Mouse (Mus musculus): ENCODE data around the gene Ints3. TPM values are rescaled to one million over a fixed set of nuclear protein-coding genes. Genes with fewer than 3 reads are reported as not detected.

The Ints3 gene
- polyA plus RNA-seq, 1 experiment from 2014 or later = 29.4 TPM

GRCm38 (mm10) chr3:90386817-90387216 lies 46.6 kb downstream of the Ints3 start:
- Histone ChIP-seq H3K27ac (no peak overlapping the region), H3K36me3 (peaks cover 40% of the 10 kb centered on the region), H3K4me1 (peaks cover 41% of the 10 kb centered on the region), H3K9me3 (no peaks in the 10 kb centered on the region), H3K9ac (peak overlapping the region; percentile 89; the same call in 1 of the 2 replicates), H3K27me3 (no peaks in the 10 kb centered on the region), H3K4me3 (no peak overlapping the region), H3K4me2 (replicated peaks) (peak overlapping the region; percentile 90)
- no peak for ATAC-seq (ENCODE audit: low FRiP score, low read depth)
- 93% methylated on average over 10 of the region's 10 CpGs for WGBS

DNA sequence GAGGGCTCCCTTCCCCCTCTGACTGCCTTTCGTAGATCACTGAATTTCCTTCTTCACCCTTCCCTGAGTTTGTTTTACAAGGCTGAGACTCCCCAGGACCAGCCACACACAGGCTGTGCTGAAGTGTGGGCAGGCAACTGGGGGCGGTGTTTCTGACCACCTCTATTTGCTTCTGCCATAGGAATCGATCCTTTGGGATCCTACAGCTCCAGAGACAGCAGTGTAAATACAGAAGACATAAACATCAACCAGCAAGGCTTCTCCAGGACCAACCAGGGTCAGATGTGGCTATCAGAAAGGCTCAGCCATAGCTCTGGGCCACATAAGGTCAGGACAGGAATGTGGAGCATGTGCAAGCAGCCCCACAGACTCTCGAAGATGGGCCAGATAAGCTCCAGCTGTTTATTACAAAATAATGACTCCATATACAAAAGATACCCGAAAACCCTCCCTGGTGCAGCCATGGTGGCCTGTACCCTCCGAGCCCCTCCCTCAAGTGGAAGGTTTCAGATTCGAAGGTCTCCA lies 48.5 kb downstream of the Ints3 start:
- H3K36me3 ChIP-seq = peaks cover 32% of the 10 kb centered on the region
- H3K9ac ChIP-seq = no peak overlapping the region
- H3K27me3 ChIP-seq = no peaks in the 10 kb centered on the region
- whole genome bisulfite sequencing = 69% methylated on average over 7 of the region's 7 CpGs
- no peak overlapping the region for H3K27ac ChIP-seq
- no peaks in the 10 kb centered on the region for H3K9me3 ChIP-seq
- H3K4me2 ChIP-seq (replicated peaks) = no peak overlapping the region
- ATAC-seq (ENCODE audit: low FRiP score, low read depth) = no peak
- H3K4me3 ChIP-seq = no peak overlapping the region
- peaks cover 25% of the 10 kb centered on the region for H3K4me1 ChIP-seq

GRCm38 (mm10) chr3:90383690-90384089 lies 49.7 kb downstream of the Ints3 start:
- Histone ChIP-seq H3K4me3 (no peak overlapping the region), H3K36me3 (peaks cover 32% of the 10 kb centered on the region), H3K4me1 (peaks cover 20% of the 10 kb centered on the region), H3K9me3 (no peaks in the 10 kb centered on the region), H3K27me3 (no peaks in the 10 kb centered on the region), H3K9ac (no peak overlapping the region), H3K4me2 (replicated peaks) (no peak overlapping the region), H3K27ac (no peak overlapping the region)
- ATAC-seq (ENCODE audit: low FRiP score, low read depth) = no peak
- 90% methylated on average over 4 of the region's 4 CpGs for WGBS

DNA sequence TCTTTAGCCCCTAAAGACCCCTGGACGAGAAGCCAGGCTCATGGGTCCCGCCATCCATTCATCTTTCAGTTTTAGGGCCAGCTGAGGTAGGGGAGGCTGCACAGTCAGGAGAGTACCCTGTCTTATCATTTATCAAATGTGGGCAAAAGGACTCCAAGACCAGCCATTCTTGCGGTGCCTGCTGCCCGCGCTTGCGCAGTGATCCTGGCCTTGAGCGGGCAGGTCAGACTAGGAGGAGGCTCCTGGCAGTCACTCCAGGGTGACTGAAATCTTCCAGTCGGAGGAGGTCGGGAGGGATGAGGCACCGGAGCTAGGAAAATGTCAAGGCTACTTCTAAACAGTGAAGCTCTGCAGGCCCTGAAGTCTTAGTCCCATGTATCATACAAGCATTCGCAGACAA lies 51.7 kb downstream of the Ints3 start:
- Histone ChIP-seq H3K4me1 (peaks cover under 1% of the 10 kb centered on the region), H3K9ac (no peak overlapping the region), H3K36me3 (peaks cover 28% of the 10 kb centered on the region), H3K27ac (no peak overlapping the region), H3K4me3 (no peak overlapping the region), H3K4me2 (replicated peaks) (no peak overlapping the region), H3K9me3 (no peaks in the 10 kb centered on the region), H3K27me3 (no peaks in the 10 kb centered on the region)
- no peak for ATAC-seq (ENCODE audit: low FRiP score, low read depth)
- WGBS = 76% methylated on average over 11 of the region's 11 CpGs

- Histone ChIP-seq H3K4me1 (0 out of 2 replicates have a peak, but pooled peaks cover 3% of the 10 kb centered on the region), H3K4me3 (no peak overlapping the region), H3K4me2 (replicated peaks) (no peak overlapping the region), H3K36me3 (no peaks in the 10 kb centered on the region), H3K9me3 (no peaks in the 10 kb centered on the region), H3K27ac (no peak overlapping the region), H3K27me3 (no peaks in the 10 kb centered on the region), H3K9ac (no peak overlapping the region)
- no peak for ATAC-seq (ENCODE audit: low FRiP score, low read depth)
- WGBS = 89% methylated on average over 5 of the region's 5 CpGs
Measured at GRCm38 (mm10) chr3:90378496-90378895, 54.9 kb downstream of the Ints3 start.

GRCm38 (mm10) chr3:90376247-90376585 lies 57.2 kb downstream of the Ints3 start:
- Histone ChIP-seq H3K4me3 (no peak overlapping the region), H3K27me3 (no peaks in the 10 kb centered on the region), H3K4me2 (replicated peaks) (no peak overlapping the region), H3K36me3 (no peaks in the 10 kb centered on the region), H3K9ac (no peak overlapping the region), H3K9me3 (no peaks in the 10 kb centered on the region), H3K4me1 (0 out of 2 replicates have a peak, but pooled peaks cover 3% of the 10 kb centered on the region), H3K27ac (no peak overlapping the region)
- 82% methylated on average over 1 of the region's 1 CpGs for WGBS
- no peak for ATAC-seq (ENCODE audit: low FRiP score, low read depth)

DNA sequence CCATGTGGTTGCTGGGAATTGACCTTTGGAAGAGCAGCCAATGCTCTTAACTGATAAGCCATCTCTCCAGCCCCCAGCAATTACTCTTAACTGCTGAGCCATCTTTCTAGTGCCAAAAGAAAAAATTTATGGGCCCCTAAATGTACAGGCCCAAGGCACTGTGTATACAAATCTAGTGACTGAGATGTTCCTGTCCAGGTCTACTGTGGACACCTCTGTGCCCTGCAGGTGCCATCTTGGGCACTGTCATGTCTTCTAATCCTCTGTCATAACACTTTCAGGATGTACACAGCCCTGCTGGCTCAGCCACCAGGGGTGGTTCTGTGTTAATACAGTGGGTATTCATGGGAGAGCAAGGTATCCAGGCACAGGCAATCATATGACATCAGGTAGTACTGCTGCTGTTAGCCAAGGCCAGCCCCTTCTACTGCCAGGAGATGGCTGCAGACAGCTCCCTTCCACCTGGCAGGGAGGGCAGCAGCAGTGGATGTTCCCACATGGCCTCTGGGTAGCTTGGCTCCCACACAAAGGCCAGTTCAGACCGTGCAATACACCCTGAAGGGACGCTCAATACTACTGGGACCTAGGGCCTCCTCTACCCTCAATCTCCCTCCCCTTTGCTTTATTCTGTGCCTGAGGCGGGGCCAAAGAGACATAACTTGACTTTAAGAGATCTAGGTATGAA lies 57.7 kb downstream of the Ints3 start:
- no peaks in the 10 kb centered on the region for H3K36me3 ChIP-seq
- 0 out of 2 replicates have a peak, but pooled peaks cover 3% of the 10 kb centered on the region for H3K4me1 ChIP-seq
- no peaks in the 10 kb centered on the region for H3K9me3 ChIP-seq
- 69% methylated on average over 3 of the region's 3 CpGs for WGBS
- ATAC-seq (ENCODE audit: low FRiP score, low read depth) = no peak
- H3K27me3 ChIP-seq = no peaks in the 10 kb centered on the region
- H3K4me2 ChIP-seq (replicated peaks) = no peak overlapping the region
- no peak overlapping the region for H3K9ac ChIP-seq
- no peak overlapping the region for H3K27ac ChIP-seq
- H3K4me3 ChIP-seq = no peak overlapping the region

GRCm38 (mm10) chr3:90374368-90374767 lies 59.1 kb downstream of the Ints3 start:
- 75% methylated on average over 4 of the region's 4 CpGs for WGBS
- no peak overlapping the region for H3K27ac ChIP-seq
- no peaks in the 10 kb centered on the region for H3K36me3 ChIP-seq
- ATAC-seq (ENCODE audit: low FRiP score, low read depth) = no peak
- 0 out of 2 replicates have a peak, but pooled peaks cover 3% of the 10 kb centered on the region for H3K4me1 ChIP-seq
- H3K9ac ChIP-seq = 0 out of 2 replicates have a peak overlapping the region, but pooled peaks have one; percentile 19
- H3K27me3 ChIP-seq = no peaks in the 10 kb centered on the region
- H3K9me3 ChIP-seq = no peaks in the 10 kb centered on the region
- no peak overlapping the region for H3K4me3 ChIP-seq
- H3K4me2 ChIP-seq (replicated peaks) = no peak overlapping the region

GRCm38 (mm10) chr3:90373432-90374028 lies 59.9 kb downstream of the Ints3 start:
- WGBS = 25% methylated on average over 4 of the region's 4 CpGs
- Histone ChIP-seq H3K27ac (no peak overlapping the region), H3K9ac (no peak overlapping the region), H3K4me1 (0 out of 2 replicates have a peak, but pooled peaks cover 3% of the 10 kb centered on the region), H3K4me2 (replicated peaks) (no peak overlapping the region), H3K27me3 (no peaks in the 10 kb centered on the region), H3K36me3 (no peaks in the 10 kb centered on the region), H3K9me3 (no peaks in the 10 kb centered on the region), H3K4me3 (no peak overlapping the region)
- ATAC-seq (ENCODE audit: low FRiP score, low read depth) = peak; percentile 70

- WGBS = 61% methylated on average over 5 of the region's 5 CpGs
Measured at GRCm38 (mm10) chr3:90372817-90373216, 60.6 kb downstream of the Ints3 start.

GRCm38 (mm10) chr3:90371857-90372256 lies 61.6 kb downstream of the Ints3 start:
- Histone ChIP-seq H3K4me3 (no peak overlapping the region), H3K36me3 (no peaks in the 10 kb centered on the region), H3K9me3 (no peaks in the 10 kb centered on the region), H3K4me2 (replicated peaks) (no peak overlapping the region), H3K4me1 (0 out of 2 replicates have a peak, but pooled peaks cover 3% of the 10 kb centered on the region), H3K9ac (no peak overlapping the region), H3K27ac (no peak overlapping the region), H3K27me3 (no peaks in the 10 kb centered on the region)
- WGBS = 64% methylated on average over 7 of the region's 7 CpGs
- no peak for ATAC-seq (ENCODE audit: low FRiP score, low read depth)

More at GRCm38 (mm10) chr3:90372817-90373216, 60.6 kb downstream of the Ints3 start:
- no peaks in the 10 kb centered on the region for H3K9me3 ChIP-seq
- H3K36me3 ChIP-seq = no peaks in the 10 kb centered on the region
- 0 out of 2 replicates have a peak, but pooled peaks cover 3% of the 10 kb centered on the region for H3K4me1 ChIP-seq
- H3K4me2 ChIP-seq (replicated peaks) = no peak overlapping the region
- no peak overlapping the region for H3K27ac ChIP-seq
- H3K9ac ChIP-seq = no peak overlapping the region
- H3K27me3 ChIP-seq = no peaks in the 10 kb centered on the region
- H3K4me3 ChIP-seq = no peak overlapping the region
- no peak for ATAC-seq (ENCODE audit: low FRiP score, low read depth)

DNA sequence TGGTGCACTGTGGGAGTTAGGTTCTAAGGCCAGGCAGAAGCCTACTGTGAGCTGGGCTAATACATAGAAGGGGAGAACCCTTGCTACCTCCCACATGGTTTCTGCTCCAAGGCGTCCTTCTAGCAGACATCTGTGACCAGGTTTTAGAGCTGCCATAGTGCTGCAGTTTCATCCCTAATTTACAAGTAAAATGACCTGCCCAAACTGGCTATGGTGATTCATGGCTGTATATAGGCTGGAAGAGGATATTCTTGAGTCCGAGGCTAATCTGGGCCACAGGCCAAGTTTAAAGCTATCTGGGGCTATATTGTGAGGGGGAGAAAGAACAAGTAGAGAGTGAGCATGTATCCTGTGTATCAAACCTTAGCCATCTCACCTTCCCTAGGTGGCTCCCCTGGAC lies 64.4 kb downstream of the Ints3 start:
- H3K4me2 ChIP-seq (replicated peaks) = no peak overlapping the region
- WGBS = 66% methylated on average over 2 of the region's 2 CpGs
- no peaks in the 10 kb centered on the region for H3K4me1 ChIP-seq
- H3K9ac ChIP-seq = no peak overlapping the region
- H3K27ac ChIP-seq = no peak overlapping the region
- peaks cover 7% of the 10 kb centered on the region for H3K36me3 ChIP-seq
- no peak overlapping the region for H3K4me3 ChIP-seq
- no peaks in the 10 kb centered on the region for H3K27me3 ChIP-seq
- no peak for ATAC-seq (ENCODE audit: low FRiP score, low read depth)
- no peaks in the 10 kb centered on the region for H3K9me3 ChIP-seq
